Mouse (Mus musculus) CH12.LX (cell line): ENCODE measurements around the gene Shmt1. TPM values are rescaled to one million over a fixed set of nuclear protein-coding genes. Genes with fewer than 3 reads are reported as not detected.

Source experiments
- DNase-seq: peaks from one replicate; pipeline ENCODE4 v3.0.0-alpha.2; 2013; ENCODE audit errors: extremely low read depth
- H3K27ac ChIP-seq: 2 replicates; pipeline ENCODE4 v1.5.1; 2012; ENCODE audit warnings: low read depth, mild to moderate bottlenecking, control low read depth, moderate library complexity; ENCODE audit not compliant: insufficient read depth
- H3K27me3 ChIP-seq: replicated peaks from 2 replicates; pipeline ENCODE3; 2012; ENCODE audit warnings: inconsistent platforms
- H3K36me3 ChIP-seq, 2 experiments: replicated peaks in 1 of 2; 2 replicates each; pipeline versions ENCODE3 to v1.6.1; 2012; ENCODE audit warnings: inconsistent platforms in 1 of 2, low read length in 1 of 2, mild to moderate bottlenecking in 1 of 2, mixed read lengths in 1 of 2, moderate library complexity in 1 of 2; ENCODE audit not compliant: control insufficient read depth in 1 of 2, insufficient read depth in 1 of 2
- H3K4me1 ChIP-seq, 2 experiments: 2 replicates each; pipeline ENCODE4 v1.6.1; 2012; ENCODE audit warnings: inconsistent platforms in 1 of 2, moderate library complexity in 1 of 2; ENCODE audit not compliant: insufficient read depth in 2 of 2, control insufficient read depth in 1 of 2
- H3K4me2 ChIP-seq: 2 replicates; pipeline ENCODE4 v1.6.1; 2012; ENCODE audit warnings: low read depth, mild to moderate bottlenecking, control low read depth; ENCODE audit not compliant: poor library complexity, insufficient read depth, severe bottlenecking
- H3K4me3 ChIP-seq, 3 experiments: fragments of 150-350 bp in 1 of 3; sonication (generic) in 1 of 3; replicated peaks in 1 of 3; 2 replicates each; pipeline versions ENCODE3 to v1.5.1; 2011 to 2012; ENCODE audit warnings: low read depth in 2 of 3, low read length in 2 of 3, mild to moderate bottlenecking in 2 of 3, moderate library complexity in 2 of 3, control low read depth in 1 of 3, improper control_type of control experiment in 1 of 3, inconsistent platforms in 1 of 3, mixed read lengths in 1 of 3; ENCODE audit not compliant: poor library complexity in 1 of 3
- H3K79me2 ChIP-seq: replicated peaks from 2 replicates; pipeline ENCODE4 v1.6.1; 2012; ENCODE audit warnings: mild to moderate bottlenecking, moderate library complexity; ENCODE audit not compliant: control insufficient read depth, poor library complexity, insufficient read depth, severe bottlenecking; ENCODE audit errors: extremely low read depth
- H3K9ac ChIP-seq: 2 replicates; pipeline ENCODE4 v1.6.1; 2012; ENCODE audit warnings: low read depth, mild to moderate bottlenecking, control low read depth, moderate library complexity; ENCODE audit not compliant: insufficient read depth
- H3K9me3 ChIP-seq: replicated peaks from 2 replicates; pipeline ENCODE3; 2012; ENCODE audit warnings: low read length, inconsistent platforms, mixed read lengths
- BHLHE40 ChIP-seq: IDR thresholded peaks from 2 replicates; pipeline ENCODE4 v1.6.1; 2011; ENCODE audit warnings: mild to moderate bottlenecking, low read depth, low read length, improper control_type of control experiment
- CHD1 ChIP-seq: IDR thresholded peaks from 2 replicates; pipeline ENCODE4 v1.6.1; 2012; ENCODE audit warnings: low read depth, low read length, improper control_type of control experiment, inconsistent platforms
- CHD2 ChIP-seq: IDR thresholded peaks from 2 replicates; pipeline ENCODE4 v1.6.1; 2011; ENCODE audit warnings: low read length, improper control_type of control experiment
- CTCF ChIP-seq, 2 experiments: IDR thresholded peaks in 1 of 2; conservative IDR thresholded peaks in 1 of 2; 2 replicates each; pipeline ENCODE4 v1.5.1; 2011 to 2012; ENCODE audit warnings: low read depth in 2 of 2, low read length in 2 of 2, improper control_type of control experiment in 1 of 2, inconsistent platforms in 1 of 2, mild to moderate bottlenecking in 1 of 2, moderate library complexity in 1 of 2
- E2F4 ChIP-seq: IDR thresholded peaks from 2 replicates; pipeline ENCODE4 v1.6.1; 2011; ENCODE audit warnings: low read depth, low read length, improper control_type of control experiment; ENCODE audit not compliant: insufficient replicate concordance
- ELF1 ChIP-seq: IDR thresholded peaks from 2 replicates; pipeline ENCODE4 v1.6.1; 2014; ENCODE audit warnings: low read depth, mild to moderate bottlenecking, inconsistent platforms, low read length, improper control_type of control experiment
- EP300 ChIP-seq: IDR thresholded peaks from 2 replicates; pipeline ENCODE4 v1.6.1; 2011; ENCODE audit warnings: low read length, improper control_type of control experiment
- ETS1 ChIP-seq: conservative IDR thresholded peaks from 2 replicates; pipeline ENCODE4 v1.6.1; 2012; ENCODE audit warnings: low read depth, mild to moderate bottlenecking, inconsistent platforms, low read length, improper control_type of control experiment, moderate library complexity
- GABPA ChIP-seq: IDR thresholded peaks from 2 replicates; pipeline ENCODE4 v1.6.1; 2012; ENCODE audit warnings: low read depth, low read length, improper control_type of control experiment, inconsistent platforms; ENCODE audit not compliant: insufficient replicate concordance
- HCFC1 ChIP-seq: IDR thresholded peaks from 2 replicates; pipeline ENCODE4 v1.6.1; 2012; ENCODE audit warnings: low read depth, mild to moderate bottlenecking, inconsistent platforms, low read length, improper control_type of control experiment
- IRF4 ChIP-seq: IDR thresholded peaks from 2 replicates; pipeline ENCODE4 v1.6.1; 2014; ENCODE audit warnings: low read depth, mild to moderate bottlenecking, inconsistent platforms, low read length, improper control_type of control experiment
- JUN ChIP-seq: IDR thresholded peaks from 2 replicates; pipeline ENCODE4 v1.6.1; 2011; ENCODE audit warnings: low read depth, mild to moderate bottlenecking, low read length, improper control_type of control experiment, moderate library complexity; ENCODE audit not compliant: insufficient read depth
- JUND ChIP-seq: conservative IDR thresholded peaks from 2 replicates; pipeline ENCODE4 v1.6.1; 2011; ENCODE audit warnings: low read depth, low read length, improper control_type of control experiment
- KAT2A ChIP-seq: IDR thresholded peaks from 2 replicates; pipeline ENCODE4 v1.6.1; 2012; ENCODE audit warnings: low read length, improper control_type of control experiment, inconsistent platforms; ENCODE audit not compliant: insufficient replicate concordance
- MAFK ChIP-seq: IDR thresholded peaks from 2 replicates; pipeline ENCODE4 v1.6.1; 2011; ENCODE audit warnings: low read length, improper control_type of control experiment; ENCODE audit not compliant: insufficient replicate concordance
- MAX ChIP-seq: IDR thresholded peaks from 2 replicates; pipeline ENCODE4 v1.6.1; 2011; ENCODE audit warnings: low read length, improper control_type of control experiment
- MAZ ChIP-seq: IDR thresholded peaks from 2 replicates; pipeline ENCODE4 v1.6.1; 2012; ENCODE audit warnings: low read depth, mild to moderate bottlenecking, inconsistent platforms, low read length, improper control_type of control experiment, moderate library complexity
- MEF2A ChIP-seq: IDR thresholded peaks from 2 replicates; pipeline ENCODE4 v1.6.1; 2014; ENCODE audit warnings: low read depth, mild to moderate bottlenecking, inconsistent platforms, low read length, improper control_type of control experiment, borderline replicate concordance
- MXI1 ChIP-seq: IDR thresholded peaks from 2 replicates; pipeline ENCODE4 v1.6.1; 2011; ENCODE audit warnings: mild to moderate bottlenecking, low read depth, low read length, improper control_type of control experiment
- MYC ChIP-seq: IDR thresholded peaks from 2 replicates; pipeline ENCODE4 v1.6.1; 2011; ENCODE audit warnings: low read depth, mild to moderate bottlenecking, improper control_type of control experiment, low read length
- NELFE ChIP-seq: IDR thresholded peaks from 2 replicates; pipeline ENCODE4 v1.6.1; 2011; ENCODE audit warnings: low read depth, low read length, improper control_type of control experiment
- NRF1 ChIP-seq: IDR thresholded peaks from 2 replicates; pipeline ENCODE4 v1.6.1; 2014; ENCODE audit warnings: low read depth, mild to moderate bottlenecking, inconsistent platforms, low read length, improper control_type of control experiment, moderate library complexity
- PAX5 ChIP-seq: IDR thresholded peaks from 2 replicates; pipeline ENCODE4 v1.6.1; 2012; ENCODE audit warnings: low read length, inconsistent platforms, mixed read lengths
- POLR2A ChIP-seq: IDR thresholded peaks from 2 replicates; pipeline ENCODE4 v1.6.1; 2011; ENCODE audit warnings: low read depth, mild to moderate bottlenecking, improper control_type of control experiment, low read length
- POLR2AphosphoS2 ChIP-seq: IDR thresholded peaks from 2 replicates; pipeline ENCODE4 v1.6.1; 2011; ENCODE audit warnings: low read depth, low read length, improper control_type of control experiment
- RAD21 ChIP-seq: IDR thresholded peaks from 2 replicates; pipeline ENCODE4 v1.6.1; 2011; ENCODE audit warnings: low read depth, mild to moderate bottlenecking, low read length, improper control_type of control experiment, moderate library complexity
- RCOR1 ChIP-seq: conservative IDR thresholded peaks from 2 replicates; pipeline ENCODE4 v1.6.1; 2012; ENCODE audit warnings: low read depth, mild to moderate bottlenecking, inconsistent platforms, low read length, improper control_type of control experiment
- SIN3A ChIP-seq: IDR thresholded peaks from 2 replicates; pipeline ENCODE4 v1.6.1; 2012; ENCODE audit warnings: low read length, improper control_type of control experiment, inconsistent platforms
- SMC3 ChIP-seq: IDR thresholded peaks from 2 replicates; pipeline ENCODE4 v1.6.1; 2011; ENCODE audit warnings: low read depth, low read length, improper control_type of control experiment
- TBP ChIP-seq: conservative IDR thresholded peaks from 2 replicates; pipeline ENCODE4 v1.6.1; 2011; ENCODE audit warnings: low read depth, low read length, improper control_type of control experiment
- TCF12 ChIP-seq: IDR thresholded peaks from 2 replicates; pipeline ENCODE4 v1.6.1; 2014; ENCODE audit warnings: low read depth, mild to moderate bottlenecking, inconsistent platforms, low read length, improper control_type of control experiment
- UBTF ChIP-seq: IDR thresholded peaks from 2 replicates; pipeline ENCODE4 v1.6.1; 2012; ENCODE audit warnings: low read depth, mild to moderate bottlenecking, inconsistent platforms, low read length, improper control_type of control experiment, moderate library complexity
- USF1 ChIP-seq: IDR thresholded peaks from 2 replicates; pipeline ENCODE4 v1.6.1; 2014; ENCODE audit warnings: low read depth, mild to moderate bottlenecking, inconsistent platforms, low read length, improper control_type of control experiment
- USF2 ChIP-seq: conservative IDR thresholded peaks from 2 replicates; pipeline ENCODE4 v1.6.1; 2011; ENCODE audit warnings: low read depth, low read length, improper control_type of control experiment
- ZC3H11A ChIP-seq: IDR thresholded peaks from 2 replicates; pipeline ENCODE4 v1.6.1; 2012; ENCODE audit warnings: low read depth, mild to moderate bottlenecking, inconsistent platforms, low read length, improper control_type of control experiment
- ZKSCAN1 ChIP-seq: IDR thresholded peaks from 2 replicates; pipeline ENCODE4 v1.6.1; 2012; ENCODE audit warnings: low read depth, inconsistent platforms, low read length, improper control_type of control experiment, borderline replicate concordance
- ZMIZ1 ChIP-seq: IDR thresholded peaks from 2 replicates; pipeline ENCODE4 v1.6.1; 2012; ENCODE audit warnings: low read depth, mild to moderate bottlenecking, inconsistent platforms, low read length, improper control_type of control experiment
- ZNF384 ChIP-seq: IDR thresholded peaks from 2 replicates; pipeline ENCODE4 v1.6.1; 2012; ENCODE audit warnings: low read depth, low read length, improper control_type of control experiment, inconsistent platforms
- dilution Hi-C: fragments of 300-500 bp; cut with MboI; formaldehyde crosslinking; loops from 2 replicates; pipeline ENCODE4 v1.14.3; 2020; ENCODE audit warnings: low sequenced_read_pairs; ENCODE audit not compliant: extremely low pct_unique_long_range_greater_than_20kb, extremely low pct_ligation_motif_present
- in situ Hi-C: fragments of 300-500 bp; cut with MboI; formaldehyde crosslinking; loops from 3 replicates; pipeline ENCODE4 v1.14.3; 2019; ENCODE audit warnings: low sequenced_read_pairs, low pct_ligation_motif_present, low pct_unique_long_range_greater_than_20kb, mixed read lengths
- polyA plus RNA-seq: library from polyadenylated mRNA; unstranded; fragments of >175 nt; gene quantifications from 2 replicates; pipeline ENCODE4 v1.2.1, GENCODE M21; 2012; ENCODE audit warnings: low read depth; ENCODE audit not compliant: insufficient read length
- total RNA-seq, 2 experiments: library from RNA; depleted of rRNA; stranded (reverse); fragments of 300-350 nt in 1 of 2; fragments of >200 nt in 1 of 2; gene quantifications; 2 replicates each; pipeline ENCODE4 v1.2.3; 2012 to 2014

Gene Shmt1
- total and polyA plus RNA-seq, 3 experiments = 136 to 197 (median 178) TPM

GRCm38 (mm10) chr11:60769322-60769721 is 42.2 kb downstream of the Shmt1 start:
- Histone ChIP-seq H3K4me3 (peak overlapping the region; percentile 24 to 44 (median 24)), H3K27ac (peak overlapping the region; percentile 97), H3K79me2 (peaks cover 76% of the 10 kb centered on the region), H3K36me3 (peaks cover 10 to 34% of the 10 kb centered on the region in 2 experiments), H3K9me3 (peaks cover 7% of the 10 kb centered on the region), H3K4me1 (peaks cover 14 to 57% of the 10 kb centered on the region in 2 experiments), H3K9ac (peak overlapping the region; percentile 61; the same call in 1 of the 2 replicates), H3K4me2 (peak overlapping the region; percentile 83), H3K27me3 (no peaks in the 10 kb centered on the region)
- dilution Hi-C loops = no loop called here
- TF ChIP-seq MEF2A (peak; percentile 87), CHD1 (peak; percentile 88), KAT2A (no peak), SIN3A (peak; percentile 93), MXI1 (peak; percentile 79), USF1 (no peak), GABPA (no peak), POLR2A (no peak), POLR2AphosphoS2 (no peak), MAX (peak; percentile 40; the same call in 1 of the 2 replicates), RAD21 (no peak), JUND (no peak), TBP (0 out of 2 replicates have a peak, but pooled peaks have one; percentile 57), ETS1 (peak; percentile 89), CTCF (conservative IDR thresholded peaks at IDR 0.05 in 1 of 2, IDR thresholded peaks at IDR 0.05 in 1 of 2; ENCODE audit: low read depth in 2 of 2, low read length in 2 of 2) (no peak), RCOR1 (no peak), PAX5 (no peak), E2F4 (no peak), MYC (0 out of 2 replicates have a peak, but pooled peaks have one; percentile 26), HCFC1 (peak; percentile 43), ZKSCAN1 (no peak), MAFK (peak; percentile 85), IRF4 (peak; percentile 76), USF2 (no peak), CHD2 (no peak), SMC3 (no peak), JUN (peak; percentile 45), EP300 (peak; percentile 78), MAZ (0 out of 2 replicates have a peak, but pooled peaks have one; percentile 28), NRF1 (peak; percentile 11; the same call in 1 of the 2 replicates), ELF1 (peak; percentile 42), ZC3H11A (no peak), ZMIZ1 (no peak), NELFE (no peak), TCF12 (peak; percentile 44; the same call in 1 of the 2 replicates), BHLHE40 (peak; percentile 69), ZNF384 (no peak), UBTF (no peak; the same call in 1 of the 2 replicates)
- peak; percentile 95 for DNase-seq
- in situ Hi-C loops = no loop called here
